Mouse (Mus musculus) C2C12 (cell line): Measurements from ENCODE around the gene Cuedc1. TPM values are rescaled to one million over a fixed set of nuclear protein-coding genes. Genes with fewer than 3 reads are reported as not detected.

Experiments used
- H3K27me3 ChIP-seq: one replicate; pipeline ENCODE4 v1.6.1; 2011; ENCODE audit not compliant: control insufficient read depth, insufficient read depth, insufficient read length
- H3K36me3 ChIP-seq: one replicate; pipeline ENCODE4 v1.6.1; 2011; ENCODE audit not compliant: control insufficient read depth, insufficient read depth
- H3K4me3 ChIP-seq: one replicate; pipeline ENCODE4 v1.5.1; 2011; ENCODE audit warnings: mild to moderate bottlenecking, control low read depth; ENCODE audit not compliant: poor library complexity, insufficient read depth, severe bottlenecking
- H3K79me2 ChIP-seq: one replicate; pipeline ENCODE4 v1.6.1; 2011; ENCODE audit not compliant: control insufficient read depth, insufficient read depth
- H3K79me3 ChIP-seq: one replicate; pipeline ENCODE4 v1.6.1; 2011; ENCODE audit warnings: low read depth, control low read depth
- H3ac ChIP-seq: one replicate; pipeline ENCODE3; 2011; ENCODE audit warnings: low read depth; ENCODE audit not compliant: control insufficient read depth, insufficient read length
- CEBPB ChIP-seq: IDR thresholded peaks from one replicate; pipeline ENCODE4 v1.6.1; 2011; ENCODE audit warnings: low read depth, mild to moderate bottlenecking, control low read depth, moderate library complexity
- CTCF ChIP-seq: IDR thresholded peaks from one replicate; pipeline ENCODE4 v1.5.1; 2011; ENCODE audit not compliant: control insufficient read depth, insufficient read depth, insufficient read length
- FOSL1 ChIP-seq: IDR thresholded peaks from one replicate; pipeline ENCODE4 v1.8.0; 2011; ENCODE audit warnings: mild to moderate bottlenecking, low read length; ENCODE audit not compliant: poor library complexity, insufficient read depth, severe bottlenecking
- MAX ChIP-seq: IDR thresholded peaks from one replicate; pipeline ENCODE4 v1.6.1; 2011; ENCODE audit warnings: mild to moderate bottlenecking, control low read depth
- MYOD1 ChIP-seq: IDR thresholded peaks from one replicate; pipeline ENCODE4 v1.6.1; 2011; ENCODE audit warnings: low read depth; ENCODE audit not compliant: control insufficient read depth, insufficient read length
- MYOG ChIP-seq: IDR thresholded peaks from one replicate; pipeline ENCODE4 v1.6.1; 2011; ENCODE audit not compliant: control insufficient read depth, insufficient read length; ENCODE audit errors: extremely low read depth
- USF1 ChIP-seq: IDR thresholded peaks from one replicate; pipeline ENCODE4 v1.6.1; 2011; ENCODE audit warnings: low read depth, mild to moderate bottlenecking, control low read depth, moderate library complexity
- polyA plus RNA-seq: library from polyadenylated mRNA; unstranded; fragments of >200 nt; fragmentation: generic; extraction: Trizol; gene quantifications from one replicate; pipeline ENCODE4 v1.2.1, GENCODE M21; 2012; ENCODE audit warnings: missing spikeins

The Cuedc1 gene
- polyA plus RNA-seq, 1 experiment: 16.2 TPM

DNA sequence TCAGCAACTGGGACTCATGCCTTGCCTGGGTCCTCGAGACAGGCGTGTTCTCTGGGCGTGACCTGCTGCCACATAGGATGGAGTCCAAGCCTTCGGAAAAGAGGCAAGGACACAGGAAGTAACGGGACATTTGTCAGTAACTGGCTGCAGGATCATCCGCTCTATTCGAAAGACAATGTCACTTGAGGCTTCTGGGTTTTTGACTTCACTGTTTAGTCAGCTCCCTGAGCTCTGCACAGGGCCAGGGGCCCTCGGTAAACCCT is 8.4 kb downstream of the Cuedc1 start:
- Histone ChIP-seq H3ac (peak overlapping the region; percentile 45), H3K79me3 (peaks cover 39% of the 10 kb centered on the region), H3K27me3 (no peaks in the 10 kb centered on the region), H3K79me2 (peaks cover 90% of the 10 kb centered on the region), H3K4me3 (no peak overlapping the region), H3K36me3 (no peaks in the 10 kb centered on the region)
- TF ChIP-seq MAX (no peak), CEBPB (no peak), MYOD1 (no peak), USF1 (no peak)

- no peaks in the 10 kb centered on the region for H3K27me3 ChIP-seq
- TF ChIP-seq MYOD1 (no peak), CTCF (no peak), USF1 (no peak), MAX (no peak), FOSL1 (no peak), MYOG (no peak), CEBPB (no peak)
- H3K79me3 ChIP-seq: peaks cover 36% of the 10 kb centered on the region
- H3K79me2 ChIP-seq: peaks cover 88% of the 10 kb centered on the region
- no peaks in the 10 kb centered on the region for H3K36me3 ChIP-seq
- H3K4me3 ChIP-seq: no peak overlapping the region
- no peak overlapping the region for H3ac ChIP-seq
Measured at GRCm38 (mm10) chr11:88107365-88107764, 9.5 kb downstream of the Cuedc1 start.

DNA sequence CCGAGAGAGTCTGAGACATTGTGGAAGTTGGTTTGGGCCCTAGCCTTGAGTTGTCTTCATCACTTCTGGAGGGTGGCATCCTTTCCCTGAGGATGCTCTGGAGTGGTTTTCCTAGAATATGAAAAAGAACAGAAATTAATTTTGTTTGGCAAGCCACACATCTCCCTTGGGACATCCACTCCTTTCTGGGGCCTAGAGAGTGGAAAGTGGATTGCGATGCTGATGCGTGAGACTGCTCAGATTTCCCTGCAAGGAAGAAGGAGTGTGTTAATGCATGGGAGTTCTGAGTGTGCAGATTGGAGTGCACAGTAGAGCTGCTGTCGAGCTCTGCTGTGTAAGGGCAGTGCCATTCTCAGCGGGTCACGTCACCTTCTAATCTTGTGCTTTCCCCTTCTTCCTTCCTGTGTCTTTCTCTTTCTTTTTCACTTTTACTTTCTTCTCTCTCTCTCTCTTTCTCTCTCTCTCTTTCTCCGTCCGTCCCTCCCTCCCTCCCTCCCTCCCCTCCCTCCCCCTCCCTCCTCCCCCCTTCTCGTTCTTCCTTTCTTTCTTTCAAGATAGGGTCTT is 12.3 kb downstream of the Cuedc1 start:
- Histone ChIP-seq H3K36me3 (no peaks in the 10 kb centered on the region), H3K79me3 (peaks cover 22% of the 10 kb centered on the region), H3ac (no peak overlapping the region), H3K27me3 (no peaks in the 10 kb centered on the region), H3K79me2 (peaks cover 88% of the 10 kb centered on the region), H3K4me3 (no peak overlapping the region)
- TF ChIP-seq MYOG (no peak), MYOD1 (no peak), FOSL1 (no peak), USF1 (no peak), MAX (no peak), CEBPB (no peak), CTCF (no peak)

DNA sequence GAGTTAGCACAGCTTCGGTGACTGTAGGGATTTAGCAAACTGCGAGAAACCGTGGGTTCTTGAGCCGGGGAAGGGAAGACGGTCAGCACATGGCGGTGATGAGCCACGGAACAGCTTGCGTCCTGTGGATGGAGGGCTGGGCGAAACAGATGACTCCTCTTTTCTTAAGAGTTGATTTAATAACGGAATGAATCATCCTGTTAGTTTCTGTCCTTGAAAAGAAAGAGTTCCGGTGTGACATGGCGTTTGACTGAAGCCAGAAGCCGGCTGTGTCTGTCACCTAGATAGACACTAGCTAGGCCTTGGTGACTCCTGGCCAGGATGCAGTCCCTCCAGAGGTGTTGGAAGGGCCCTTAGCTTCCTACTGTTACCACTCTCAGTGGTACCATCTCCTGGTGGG is 14.2 kb downstream of the Cuedc1 start:
- Histone ChIP-seq H3K79me2 (peaks cover 96% of the 10 kb centered on the region), H3ac (no peak overlapping the region), H3K4me3 (no peak overlapping the region), H3K27me3 (no peaks in the 10 kb centered on the region), H3K36me3 (no peaks in the 10 kb centered on the region), H3K79me3 (peaks cover 35% of the 10 kb centered on the region)
- TF ChIP-seq MAX: no peak
- no peak for TF ChIP-seq MYOG
- TF ChIP-seq MYOD1: no peak
- no peak for TF ChIP-seq USF1
- no peak for TF ChIP-seq CTCF
- TF ChIP-seq CEBPB: no peak
- no peak for TF ChIP-seq FOSL1

GRCm38 (mm10) chr11:88112677-88113333 is 14.9 kb downstream of the Cuedc1 start:
- Histone ChIP-seq H3K79me3 (peaks cover 35% of the 10 kb centered on the region), H3ac (no peak overlapping the region), H3K79me2 (peaks cover 98% of the 10 kb centered on the region), H3K36me3 (no peaks in the 10 kb centered on the region), H3K27me3 (no peaks in the 10 kb centered on the region), H3K4me3 (no peak overlapping the region)
- TF ChIP-seq MAX: no peak
- no peak for TF ChIP-seq USF1

DNA sequence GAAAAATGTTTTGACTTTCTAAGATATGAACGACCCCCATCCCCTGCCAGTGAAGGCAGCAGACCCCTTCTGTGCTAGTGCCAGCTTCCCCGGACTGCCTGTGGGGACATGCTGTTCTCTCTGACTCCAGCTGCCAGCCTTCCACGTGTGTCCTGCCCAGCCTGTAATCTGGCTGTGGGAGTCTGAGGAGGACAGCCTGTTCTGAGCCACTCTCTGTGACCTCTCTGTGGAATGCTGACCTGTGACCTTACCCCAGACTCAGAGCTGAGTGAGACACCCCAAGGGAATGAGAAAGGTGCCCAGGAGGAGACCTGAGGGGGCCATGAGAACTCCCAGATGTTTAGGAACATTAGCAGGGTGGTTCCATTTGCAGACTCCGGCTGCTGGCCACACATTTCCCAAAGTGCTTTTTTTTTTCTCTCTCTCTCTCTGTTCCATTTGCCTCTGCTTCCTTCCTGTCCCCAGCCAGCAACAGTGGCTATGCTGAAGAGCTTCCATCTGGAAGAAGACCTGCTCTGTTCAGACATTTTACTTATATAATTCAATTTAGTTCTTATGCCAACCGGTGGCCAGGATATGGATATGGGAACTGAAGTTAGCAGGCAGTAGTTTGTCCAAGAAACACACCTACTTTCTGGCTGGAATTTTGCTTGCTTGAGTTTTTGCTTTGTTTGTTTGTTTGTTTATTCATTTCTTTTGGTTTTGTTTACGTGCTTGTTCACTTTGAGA is 15.8 kb downstream of the Cuedc1 start:
- no peaks in the 10 kb centered on the region for H3K27me3 ChIP-seq
- H3K4me3 ChIP-seq: no peak overlapping the region
- no peak for TF ChIP-seq MYOG
- TF ChIP-seq USF1: no peak
- TF ChIP-seq FOSL1: no peak
- no peak for TF ChIP-seq MAX
- TF ChIP-seq CEBPB: no peak
- TF ChIP-seq MYOD1: no peak
- TF ChIP-seq CTCF: no peak
- H3K36me3 ChIP-seq: no peaks in the 10 kb centered on the region
- peaks cover 35% of the 10 kb centered on the region for H3K79me3 ChIP-seq
- no peak overlapping the region for H3ac ChIP-seq
- peaks cover 98% of the 10 kb centered on the region for H3K79me2 ChIP-seq
